Mouse (Mus musculus) MEL (cell line): ENCODE measurements around the gene Atoh8. TPM values are rescaled to one million over a fixed set of nuclear protein-coding genes. Genes with fewer than 3 reads are reported as not detected.

Experiments
- DNase-seq: peaks from one replicate; pipeline ENCODE4 v3.0.0; 2011; ENCODE audit warnings: low read depth, low spot score
- H3K27ac ChIP-seq: 2 replicates; pipeline ENCODE4 v1.5.1; 2012; ENCODE audit warnings: low read depth, mild to moderate bottlenecking, control low read depth, low read length, moderate library complexity; ENCODE audit not compliant: control insufficient read depth
- H3K27me3 ChIP-seq, 2 experiments: fragments of 150-350 bp in 1 of 2; sonication (generic) in 1 of 2; 2 replicates each; pipeline ENCODE4 v1.6.1; 2012; ENCODE audit warnings: low read length in 2 of 2, mild to moderate bottlenecking in 2 of 2, improper control_type of control experiment in 1 of 2, moderate library complexity in 1 of 2; ENCODE audit not compliant: insufficient read depth in 2 of 2, control insufficient read depth in 1 of 2
- H3K36me3 ChIP-seq, 2 experiments: 2 replicates each; pipeline ENCODE4 v1.6.1; 2012 to 2014; ENCODE audit warnings: low read length in 2 of 2, improper control_type of control experiment in 1 of 2, inconsistent platforms in 1 of 2, mild to moderate bottlenecking in 1 of 2; ENCODE audit not compliant: insufficient read depth in 2 of 2, control insufficient read depth in 1 of 2
- H3K4me1 ChIP-seq, 2 experiments: fragments of 150-350 bp in 1 of 2; sonication (generic) in 1 of 2; 2 replicates each; pipeline ENCODE4 v1.6.1; 2012; ENCODE audit warnings: low read length in 2 of 2, improper control_type of control experiment in 1 of 2, mild to moderate bottlenecking in 1 of 2; ENCODE audit not compliant: insufficient read depth in 2 of 2, control insufficient read depth in 1 of 2
- H3K4me3 ChIP-seq, 2 experiments: fragments of 150-350 bp in 1 of 2; sonication (generic) in 1 of 2; 2 replicates each; pipeline ENCODE4 v1.5.1; 2012; ENCODE audit warnings: low read depth in 2 of 2, low read length in 2 of 2, mild to moderate bottlenecking in 2 of 2, moderate library complexity in 2 of 2, control low read depth in 1 of 2, improper control_type of control experiment in 1 of 2; ENCODE audit not compliant: control insufficient read depth in 1 of 2, insufficient read depth in 1 of 2
- H3K79me2 ChIP-seq: 2 replicates; pipeline ENCODE4 v1.6.1; 2012; ENCODE audit warnings: mild to moderate bottlenecking, low read length, moderate library complexity; ENCODE audit not compliant: control insufficient read depth, poor library complexity, insufficient read depth
- H3K9ac ChIP-seq: 2 replicates; pipeline ENCODE4 v1.6.1; 2012; ENCODE audit warnings: low read depth, mild to moderate bottlenecking, control low read depth, low read length, moderate library complexity; ENCODE audit not compliant: control insufficient read depth, poor library complexity, severe bottlenecking
- H3K9me3 ChIP-seq: fragments of 150-350 bp; sonication (generic); replicated peaks from 2 replicates; pipeline ENCODE4 v1.6.1; 2012; ENCODE audit warnings: mild to moderate bottlenecking, low read length, improper control_type of control experiment, moderate library complexity; ENCODE audit not compliant: insufficient read depth
- CTCF ChIP-seq, 3 experiments: IDR thresholded peaks in 2 of 3; conservative IDR thresholded peaks in 1 of 3; 2 replicates each; pipeline ENCODE4 v1.5.1; 2011 to 2012; ENCODE audit warnings: low read length in 3 of 3, low read depth in 2 of 3, mild to moderate bottlenecking in 2 of 3, improper control_type of control experiment in 1 of 3, inconsistent platforms in 1 of 3, mixed read lengths in 1 of 3, moderate library complexity in 1 of 3; ENCODE audit not compliant: control insufficient read depth in 1 of 3, insufficient read depth in 1 of 3, poor library complexity in 1 of 3, severe bottlenecking in 1 of 3
- ELF1 ChIP-seq: IDR thresholded peaks from 2 replicates; pipeline ENCODE4 v1.6.1; 2014; ENCODE audit warnings: low read depth, mild to moderate bottlenecking, inconsistent platforms, low read length, improper control_type of control experiment, moderate library complexity
- EP300 ChIP-seq, 2 experiments: IDR thresholded peaks; 2 replicates each; pipeline ENCODE4 v1.6.1; 2011; ENCODE audit warnings: improper control_type of control experiment in 2 of 2, low read length in 2 of 2, low read depth in 1 of 2, mild to moderate bottlenecking in 1 of 2
- KAT2A ChIP-seq: conservative IDR thresholded peaks from 2 replicates; pipeline ENCODE4 v1.6.1; 2012; ENCODE audit warnings: low read depth, low read length, improper control_type of control experiment, inconsistent platforms
- MXI1 ChIP-seq: IDR thresholded peaks from 2 replicates; pipeline ENCODE4 v1.6.1; 2011; ENCODE audit warnings: mild to moderate bottlenecking, low read depth, low read length, improper control_type of control experiment
- RAD21 ChIP-seq: IDR thresholded peaks from 2 replicates; pipeline ENCODE4 v1.6.1; 2011; ENCODE audit warnings: mild to moderate bottlenecking, low read depth, low read length, improper control_type of control experiment
- SMC3 ChIP-seq: IDR thresholded peaks from 2 replicates; pipeline ENCODE4 v1.6.1; 2011; ENCODE audit warnings: low read depth, low read length, improper control_type of control experiment
- TCF12 ChIP-seq: IDR thresholded peaks from 2 replicates; pipeline ENCODE4 v1.6.1; 2014; ENCODE audit warnings: low read depth, mild to moderate bottlenecking, inconsistent platforms, low read length, improper control_type of control experiment, moderate library complexity
- USF2 ChIP-seq, 2 experiments: IDR thresholded peaks; 2 replicates each; pipeline ENCODE4 v1.6.1; 2011 to 2012; ENCODE audit warnings: improper control_type of control experiment in 2 of 2, low read length in 2 of 2, borderline replicate concordance in 1 of 2, inconsistent platforms in 1 of 2, low read depth in 1 of 2, mild to moderate bottlenecking in 1 of 2; ENCODE audit not compliant: insufficient read depth in 1 of 2
- ZC3H11A ChIP-seq: IDR thresholded peaks from 2 replicates; pipeline ENCODE4 v1.6.1; 2012; ENCODE audit warnings: low read depth, mild to moderate bottlenecking, inconsistent platforms, low read length, improper control_type of control experiment
- ZKSCAN1 ChIP-seq: IDR thresholded peaks from 2 replicates; pipeline ENCODE4 v1.6.1; 2012; ENCODE audit warnings: low read depth, mild to moderate bottlenecking, inconsistent platforms, low read length, improper control_type of control experiment, moderate library complexity
- polyA plus RNA-seq, 2 experiments: library from polyadenylated mRNA; stranded (reverse) in 1 of 2; unstranded in 1 of 2; fragments of >175 nt in 1 of 2; fragments of >200 nt in 1 of 2; gene quantifications; 2 replicates each; pipeline versions ENCODE4 v1.2.1 to v1.2.4; 2012; ENCODE audit warnings: low replicate concordance in 2 of 2, low read depth in 1 of 2; ENCODE audit not compliant: insufficient read length in 2 of 2, insufficient read depth in 1 of 2, missing spikeins in 1 of 2
- total RNA-seq: library from RNA; depleted of rRNA; stranded (reverse); fragments of 300-350 nt; gene quantifications from 2 replicates; pipeline ENCODE4 v1.2.3, GENCODE M21; 2012; rRNA removed

Gene Atoh8
- total and polyA plus RNA-seq, 3 experiments: not detected

DNA sequence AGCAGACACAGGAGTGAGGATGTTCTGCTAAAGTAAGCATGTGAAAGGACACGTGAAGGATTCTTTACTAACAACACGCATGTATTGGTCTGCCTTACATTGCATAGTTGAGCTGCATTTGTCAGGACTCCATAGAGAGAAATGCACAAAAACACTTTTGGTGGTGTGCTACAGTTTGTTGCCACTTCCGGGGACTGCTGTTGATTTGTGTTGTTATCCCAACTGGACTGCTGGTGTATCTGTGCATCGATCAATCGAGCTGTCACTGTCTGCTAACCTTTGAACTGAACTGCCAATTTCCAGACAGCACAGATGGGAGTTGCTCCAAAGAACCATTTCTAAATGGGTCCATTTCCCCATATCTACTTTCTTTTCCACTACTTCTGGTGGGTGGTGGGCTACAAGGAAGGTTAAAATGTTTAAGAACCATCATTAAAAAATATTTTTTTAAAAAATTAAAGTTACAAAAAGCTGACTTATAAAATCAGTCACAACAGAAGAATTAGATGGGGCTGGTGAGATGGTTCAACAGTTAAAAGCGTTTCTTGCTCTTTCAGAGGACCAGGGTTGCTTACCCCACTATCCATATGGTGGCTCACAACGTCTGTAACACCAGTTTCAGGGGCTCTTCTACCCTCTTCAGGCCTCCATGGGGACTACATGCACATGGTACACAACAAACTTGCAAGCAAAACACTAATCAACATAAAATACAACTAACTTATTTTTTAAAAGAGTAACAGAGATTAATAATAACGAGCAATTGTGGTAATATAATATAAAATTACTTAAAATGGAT is 76.2 kb downstream of the Atoh8 start:
- no peak overlapping the region for H3K27ac ChIP-seq
- TF ChIP-seq SMC3 (peak; percentile 58), ZKSCAN1 (no peak), RAD21 (peak; percentile 65), CTCF (IDR thresholded peaks at IDR 0.05 in 2 of 3, conservative IDR thresholded peaks at IDR 0.05 in 1 of 3; ENCODE audit: control insufficient read depth in 1 of 3, insufficient read depth in 1 of 3, low read depth in 2 of 3, low read length in 3 of 3, poor library complexity in 1 of 3, severe bottlenecking in 1 of 3) (peak in 2 of 3 experiments; percentile 32 to 56; a peak in 3 of 6 replicates), KAT2A (no peak), TCF12 (no peak), ZC3H11A (peak; percentile 59), USF2 (IDR thresholded peaks at IDR 0.05; ENCODE audit: borderline replicate concordance in 1 of 2, insufficient read depth in 1 of 2, low read depth in 1 of 2, low read length in 2 of 2) (no peak), ELF1 (no peak), EP300 (IDR thresholded peaks at IDR 0.05; ENCODE audit: low read depth in 1 of 2, low read length in 2 of 2) (no peak), MXI1 (no peak)
- no peak overlapping the region for H3K4me3 ChIP-seq
- H3K9me3 ChIP-seq: no peaks in the 10 kb centered on the region
- DNase-seq: peak; percentile 40
- peaks cover 0 to 9% of the 10 kb centered on the region in 2 experiments; a peak in 2 of 4 replicates for H3K4me1 ChIP-seq
- no peak overlapping the region for H3K9ac ChIP-seq
- H3K36me3 ChIP-seq: peaks cover 0 to 2% of the 10 kb centered on the region in 2 experiments; a peak in 2 of 4 replicates
- no peaks in the 10 kb centered on the region for H3K79me2 ChIP-seq
- no peaks in the 10 kb centered on the region for H3K27me3 ChIP-seq

Other genes starting within 250 kb of the Atoh8 start
- 20.1 and 24.4 TPM in 2 replicates for gene St3gal5, start 138.0 kb downstream of the Atoh8 start, total RNA-seq
- 10 to 100 TPM in 1 of 2 experiments, not detected in 1; 51.8 TPM for gene St3gal5, start 138.0 kb downstream of the Atoh8 start, polyA plus RNA-seq
- not detected in 2 replicates for gene Sftpb, start 69.0 kb upstream of the Atoh8 start, total RNA-seq
- gene Sftpb, start 69.0 kb upstream of the Atoh8 start, polyA plus RNA-seq: not detected
- 106 and 113 TPM in 2 replicates for gene Usp39, start 109.6 kb upstream of the Atoh8 start, total RNA-seq
- gene Usp39, start 109.6 kb upstream of the Atoh8 start, polyA plus RNA-seq: 100 to 1,000 TPM in 1 of 2 experiments, not detected in 1; 103 TPM
- 13.8 and 14.2 TPM in 2 replicates for gene 0610030E20Rik, start 111.7 kb upstream of the Atoh8 start, total RNA-seq
- 10 to 100 TPM in 1 of 2 experiments, not detected in 1; 28.5 TPM for gene 0610030E20Rik, start 111.7 kb upstream of the Atoh8 start, polyA plus RNA-seq
- 0.15 and 0.16 TPM in 2 replicates for gene Tmem150a, start 119.9 kb upstream of the Atoh8 start, total RNA-seq
- gene Tmem150a, start 119.9 kb upstream of the Atoh8 start, polyA plus RNA-seq: 1 to 10 TPM in 1 of 2 experiments, not detected in 1; 2.5 TPM
- 47.2 and 50.7 TPM in 2 replicates for gene Rnf181, start 131.4 kb upstream of the Atoh8 start, total RNA-seq
- gene Rnf181, start 131.4 kb upstream of the Atoh8 start, polyA plus RNA-seq: 100 to 1,000 TPM; 107 to 268 TPM
- gene Vamp5, start 144.9 kb upstream of the Atoh8 start, total RNA-seq: 490 and 593 TPM in 2 replicates
- gene Vamp5, start 144.9 kb upstream of the Atoh8 start, polyA plus RNA-seq: 100 to 1,000 TPM in 1 of 2 experiments, not detected in 1; 465 TPM
- 130 and 164 TPM in 2 replicates for gene Vamp8, start 155.1 kb upstream of the Atoh8 start, total RNA-seq
- gene Vamp8, start 155.1 kb upstream of the Atoh8 start, polyA plus RNA-seq: 100 to 1,000 TPM in 1 of 2 experiments, not detected in 1; 179 TPM
- 5.0 and 5.2 TPM in 2 replicates for gene Ggcx, start 178.7 kb upstream of the Atoh8 start, total RNA-seq
- 1 to 10 TPM in 1 of 2 experiments, not detected in 1; 5.4 TPM for gene Ggcx, start 178.7 kb upstream of the Atoh8 start, polyA plus RNA-seq
- 233 and 319 TPM in 2 replicates for gene Mat2a, start 204.0 kb upstream of the Atoh8 start, total RNA-seq
- gene Mat2a, start 204.0 kb upstream of the Atoh8 start, polyA plus RNA-seq: 1,000 to 10,000 TPM in 1 of 2 experiments, 100 to 1,000 TPM in 1; 357 to 3,179 TPM